Mouse (Mus musculus): ENCODE data around the gene Cisd1.
A peak's percentile ranks its signal among the peaks of the same experiment; 100 is the strongest.

GRCm38 (mm10) chr10:71306190-71306589 is 38.6 kb downstream of the Cisd1 start:
- TF ChIP-seq CTCF (IDR thresholded peaks at IDR 0.05; ENCODE audit: low read depth) (peak; percentile 74), EP300 (IDR thresholded peaks at IDR 0.05; ENCODE audit: low read depth) (no peak)
